In genomic region chr2:153157270-153157669, GRCm38 (mm10) we compare ENCODE assay signal across 13 mouse cellular contexts. TPM values are rescaled to one million over a fixed set of nuclear protein-coding genes. Genes with fewer than 3 reads are reported as not detected.
DNase-seq lines count a peak whose midpoint lies in the region; ATAC-seq and TF ChIP-seq lines count a peak whose summit lies in the region.
"Had no signal": no experiment of that assay in that cellular context is flagged by ENCODE, and none has a peak within 500 bp of the region (broad histone marks: within the 10 kb centered on the region; RNA-seq: fewer than 3 reads in every experiment).

No protein-coding gene starts in this region.

- no peaks in the 10 kb centered on the region for H3K4me1 ChIP-seq in liver, embryonic 11.5 days (replicated peaks; ENCODE audit: control insufficient read depth, insufficient read depth, low read length)
- H3K4me1 ChIP-seq in midbrain, embryonic 14.5 days (ENCODE audit: control insufficient read depth, insufficient read depth, low read length) = peaks cover 4% of the 10 kb centered on the region; the same call in 1 of the 2 replicates

- no peak overlapping the region for H3K4me2 ChIP-seq in liver, embryonic 11.5 days
- H3K4me2 ChIP-seq in midbrain, embryonic 14.5 days (ENCODE audit: low read length) = no peak overlapping the region
- H3K4me2 ChIP-seq: midbrain, embryonic 11.5 days had no signal

- TF ChIP-seq CTCF in Patski (IDR thresholded peaks at IDR 0.05) = peak; percentile 56

- no peak overlapping the region for H3K4me3 ChIP-seq in liver, embryonic 11.5 days (ENCODE audit: low read depth, low read length)
- no peak overlapping the region for H3K4me3 ChIP-seq in midbrain, embryonic 14.5 days (replicated peaks; ENCODE audit: low read depth, low read length)

- H3K27me3 ChIP-seq in liver, embryonic 11.5 days (replicated peaks; ENCODE audit: control insufficient read depth, insufficient read depth, low read length) = peaks cover under 1% of the 10 kb centered on the region; the same call in 1 of the 2 replicates
- no peaks in the 10 kb centered on the region for H3K27me3 ChIP-seq in Patski
- H3K27me3 ChIP-seq in splenic B cell, adult 2 months (ENCODE audit: control insufficient read depth, insufficient read depth, low read length, poor library complexity, severe bottlenecking) = no peaks in the 10 kb centered on the region
- H3K27me3 ChIP-seq in midbrain, embryonic 14.5 days (ENCODE audit: control insufficient read depth, insufficient read depth, low read length) = no peaks in the 10 kb centered on the region

- WGBS in liver, embryonic 11.5 days = 79% methylated on average over 2 of the region's 3 CpGs
- 83% methylated on average over 2 of the region's 3 CpGs for WGBS in midbrain, embryonic 14.5 days

- DNase-seq in adrenal gland, postnatal 14 days = peak; percentile 40
- no peak for DNase-seq in adrenal gland, adult 8-10 months
- peak; percentile 11 for DNase-seq in liver
- no peak for DNase-seq in liver, embryonic 11.5 days (ENCODE audit: low spot score)
- DNase-seq in Patski (ENCODE audit: low read depth, low spot score) = no peak
- DNase-seq in splenic B cell, adult 2 months (ENCODE audit: low read depth, low spot score) = peak; percentile 37
- no peak for DNase-seq in adipocyte (ENCODE audit: low spot score)
- DNase-seq in midbrain, embryonic 14.5 days = no peak
- DNase-seq: cerebellum, adult 9-11 months; heart, postnatal 14 days; layer of hippocampus, postnatal 36 days; spleen, adult 18-20 months had no signal

- no peak overlapping the region for H3K9ac ChIP-seq in liver, embryonic 11.5 days (ENCODE audit: low read depth, low read length)
- H3K9ac ChIP-seq in midbrain, embryonic 14.5 days (replicated peaks; ENCODE audit: low read length) = no peak overlapping the region

- no peak overlapping the region for H3K27ac ChIP-seq in liver, embryonic 11.5 days (ENCODE audit: low read depth, low read length)
- H3K27ac ChIP-seq in midbrain, embryonic 14.5 days (replicated peaks; ENCODE audit: low read depth, low read length) = no peak overlapping the region

- in situ Hi-C loops in Patski (cut with MboI; ENCODE audit: low pct_unique_long_range_greater_than_20kb) = no loop called here

- CTCF ChIA-PET in Patski (lab: Charles Lee) = no interaction called here

- POLR2A ChIA-PET in Patski (lab: Charles Lee) = no interaction called here

- no peak for ATAC-seq in liver, embryonic 11.5 days (replicated peaks; ENCODE audit: low FRiP score)
- ATAC-seq in Patski = no peak
- no peak for ATAC-seq in midbrain, embryonic 14.5 days (ENCODE audit: low FRiP score, low TSS enrichment)

- H3K36me3 ChIP-seq in liver, embryonic 11.5 days (ENCODE audit: control insufficient read depth, insufficient read depth, low read length) = no peaks in the 10 kb centered on the region
- peaks cover 3% of the 10 kb centered on the region; the same call in 1 of the 2 replicates for H3K36me3 ChIP-seq in splenic B cell, adult 2 months (ENCODE audit: control insufficient read depth, insufficient read depth, low read length, poor library complexity, severe bottlenecking)
- no peaks in the 10 kb centered on the region for H3K36me3 ChIP-seq in midbrain, embryonic 14.5 days (ENCODE audit: control insufficient read depth, insufficient read depth, low read length)

- no peaks in the 10 kb centered on the region for H3K9me3 ChIP-seq in liver, embryonic 11.5 days (ENCODE audit: control insufficient read depth, low read length)
- H3K9me3 ChIP-seq in midbrain, embryonic 14.5 days (ENCODE audit: control insufficient read depth, low read length) = no peaks in the 10 kb centered on the region

RNA-seq across cellular contexts. Expression of gene Tm9sf4, which starts 3.8 kb away (rescaled TPM):
- total RNA-seq in adrenal gland, postnatal 14 days (2021) = 96.0 and 104 TPM in 2 replicates
- total RNA-seq in adrenal gland, adult 8-10 months (2022) = 100 to 1,000 TPM in 3 of 4 experiments, 10 to 100 TPM in 1; 96.3 to 115 (median 112) TPM
- 65.4 and 71.4 TPM in 2 replicates for polyA plus RNA-seq in liver, embryonic 11.5 days (2014; fragmentation: Nextera tagmentation; extraction: Ambion mirVana)
- 95.3 TPM for polyA plus RNA-seq in Patski (2021)
- 80.1 and 89.8 TPM in 2 replicates for polyA plus RNA-seq in midbrain, embryonic 14.5 days (2014; fragmentation: Nextera tagmentation; extraction: Ambion mirVana)

RNA-seq across cellular contexts. Expression of gene Hck, which starts 49.0 kb away (rescaled TPM):
- 2.0 and 2.9 TPM in 2 replicates for total RNA-seq in adrenal gland, postnatal 14 days (2021)
- total RNA-seq in adrenal gland, adult 8-10 months (2022) = 1 to 10 TPM; 3.3 to 5.5 (median 4.5) TPM
- 5.1 and 5.2 TPM in 2 replicates for polyA plus RNA-seq in liver, embryonic 11.5 days (2014; fragmentation: Nextera tagmentation; extraction: Ambion mirVana)
- polyA plus RNA-seq in Patski (2021) = 1.3 TPM
- 1.4 and 2.3 TPM in 2 replicates for polyA plus RNA-seq in midbrain, embryonic 14.5 days (2014; fragmentation: Nextera tagmentation; extraction: Ambion mirVana)

Comparison
In these comparisons a context has a peak if more than half of its experiments do, and no peak if none do; other contexts are left out.
1. DNase-seq: peak in adrenal gland, postnatal 14 days (single experiment), liver (single experiment) and splenic B cell, adult 2 months (single experiment); none in adrenal gland, adult 8-10 months (single experiment), liver, embryonic 11.5 days (single experiment), Patski (single experiment), adipocyte (single experiment) and midbrain, embryonic 14.5 days (single experiment).